Mouse (Mus musculus): ENCODE measurements at regions not wholly inside any gene's neighbourhood (a gene's known extent, or its start where the extent isn't known, plus 50 kb on each side); places are given as distances from the start of the nearest gene placed in this dataset.
A peak's percentile ranks its signal among the peaks of the same experiment; 100 is the strongest.

- DNase-seq (ENCODE audit: low read depth, low spot score) = peak; percentile 53
Measured at GRCm38 (mm10) chr9:61135263-61135882, 236.8 kb upstream of the Tle3 start.

DNA sequence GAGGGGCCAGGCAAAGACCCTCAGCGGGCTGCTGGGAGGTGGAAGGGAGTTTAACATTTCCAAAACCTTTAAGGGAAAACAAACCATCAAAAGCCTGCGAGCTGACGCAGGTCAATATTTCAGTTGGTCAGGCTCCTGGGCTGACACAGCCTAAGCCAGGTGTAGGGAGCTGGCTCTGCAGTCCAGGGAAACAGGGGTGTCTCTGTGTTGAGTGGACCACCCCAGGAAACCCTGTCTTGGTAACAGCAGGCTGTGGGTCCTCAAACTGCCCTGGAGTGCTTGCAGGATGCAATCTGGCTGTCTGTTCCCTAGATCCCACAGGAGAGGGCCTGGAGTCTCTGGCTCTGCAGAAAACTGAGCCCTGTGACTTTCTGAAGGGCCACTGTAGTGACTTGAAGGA is 236.2 kb upstream of the Tle3 start:
- DNase-seq (ENCODE audit: low read depth, low spot score) = no peak

GRCm38 (mm10) chr9:61138741-61139368 is 233.3 kb upstream of the Tle3 start:
- DNase-seq (ENCODE audit: low read depth, low spot score) = peak; percentile 38

GRCm38 (mm10) chr9:61143101-61143500 is 229.1 kb upstream of the Tle3 start:
- peak; percentile 74 for DNase-seq (ENCODE audit: low read depth, low spot score)

GRCm38 (mm10) chr9:61144685-61145318 is 227.4 kb upstream of the Tle3 start:
- DNase-seq (ENCODE audit: low read depth, low spot score) = no peak

- DNase-seq (ENCODE audit: low read depth, low spot score) = no peak
Measured at GRCm38 (mm10) chr9:61145738-61146137, 226.4 kb upstream of the Tle3 start.

DNA sequence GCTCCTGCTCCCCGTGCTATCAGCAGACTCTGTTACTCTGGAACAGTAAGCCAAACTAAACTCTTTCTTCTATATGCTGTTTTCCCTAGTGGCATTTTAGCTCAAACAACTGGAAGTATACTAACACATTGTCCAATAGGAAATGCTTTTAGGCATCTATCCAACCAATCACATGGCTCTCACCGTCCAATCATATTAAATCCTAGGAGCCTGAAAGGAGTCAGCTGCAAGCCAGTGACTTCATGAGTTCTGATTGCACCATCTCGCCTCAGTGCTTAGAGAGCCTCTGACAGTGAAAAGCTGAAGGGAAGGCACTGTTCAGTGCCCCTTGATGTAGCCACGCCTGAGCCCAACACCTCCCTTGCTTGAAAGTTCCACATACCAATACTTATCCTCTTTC is 221.0 kb upstream of the Tle3 start:
- no peak for DNase-seq (ENCODE audit: low read depth, low spot score)

- DNase-seq (ENCODE audit: low read depth, low spot score) = no peak
Measured at GRCm38 (mm10) chr9:61151901-61152337, 220.2 kb upstream of the Tle3 start.

GRCm38 (mm10) chr9:61154721-61155120 is 217.4 kb upstream of the Tle3 start:
- DNase-seq (ENCODE audit: low read depth, low spot score) = no peak

GRCm38 (mm10) chr9:61155851-61156250 is 216.3 kb upstream of the Tle3 start:
- DNase-seq (ENCODE audit: low read depth, low spot score) = no peak

DNA sequence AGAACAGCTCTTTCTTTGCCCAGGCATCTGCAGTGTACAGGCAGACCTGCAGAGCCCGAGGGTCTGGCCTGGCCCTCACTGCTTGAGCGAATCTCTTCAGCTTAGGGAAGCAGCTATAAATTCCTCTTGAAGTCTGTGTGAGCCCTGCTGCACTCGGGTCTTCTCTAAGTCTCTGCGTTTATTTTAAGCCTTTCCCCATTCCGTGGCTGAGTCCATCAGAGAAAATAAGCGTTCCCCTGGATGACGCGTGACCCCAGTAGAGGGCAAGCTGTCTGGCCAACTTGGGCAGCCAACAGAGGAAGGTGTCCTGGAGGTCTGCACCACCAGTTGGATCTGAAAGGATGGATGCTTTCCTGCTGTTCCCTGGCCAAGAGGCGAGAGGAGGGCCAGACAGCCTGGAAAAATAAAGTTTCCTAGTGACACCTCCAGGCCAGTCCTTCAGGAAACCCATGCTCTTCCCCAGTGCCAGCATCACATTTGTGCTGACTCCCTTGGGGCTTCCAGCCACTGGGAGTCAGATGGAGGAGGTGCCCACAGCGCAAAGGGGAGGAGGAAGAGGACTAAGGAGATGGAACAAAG is 213.9 kb upstream of the Tle3 start:
- DNase-seq (ENCODE audit: low read depth, low spot score) = no peak

DNA sequence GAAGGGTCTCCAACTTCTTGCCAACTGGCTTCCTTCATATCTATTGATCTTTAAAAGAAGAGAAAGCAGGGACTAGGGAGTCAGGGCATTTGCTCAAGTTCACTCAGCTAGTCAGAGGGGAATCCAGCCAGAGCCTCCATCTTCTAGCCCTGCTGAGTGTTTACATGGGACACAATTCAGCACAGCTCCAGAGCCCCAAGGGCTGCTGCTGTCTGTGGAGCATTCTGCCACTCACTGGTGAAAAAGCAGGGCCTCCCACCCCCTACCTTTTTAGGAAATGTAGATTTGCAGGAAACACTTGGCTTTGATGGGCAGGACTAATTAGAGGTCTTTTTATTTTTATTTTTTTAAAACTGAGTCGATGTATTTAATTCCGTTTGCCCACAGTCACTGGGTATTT is 213.0 kb upstream of the Tle3 start:
- DNase-seq (ENCODE audit: low read depth, low spot score) = no peak

DNA sequence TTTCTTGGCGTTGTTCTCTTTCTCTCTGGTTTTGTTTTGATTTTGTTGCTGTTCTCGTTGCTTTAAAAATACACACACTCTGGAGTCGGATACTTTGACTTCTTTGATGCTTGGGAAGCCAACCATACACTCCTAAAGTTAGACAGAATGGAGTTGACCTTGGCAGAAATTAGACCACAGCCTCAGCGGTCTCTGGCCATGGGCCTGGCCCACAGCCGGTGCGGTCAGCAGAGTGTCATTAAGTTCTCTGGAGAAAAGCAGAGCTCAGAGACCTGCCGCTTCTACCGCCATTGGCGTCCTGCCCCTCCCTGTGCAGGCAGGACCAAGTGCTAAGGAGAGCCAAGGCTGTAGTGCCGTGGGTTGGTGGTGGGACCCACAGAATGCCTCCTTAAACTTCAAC is 212.6 kb upstream of the Tle3 start:
- DNase-seq (ENCODE audit: low read depth, low spot score) = no peak

DNA sequence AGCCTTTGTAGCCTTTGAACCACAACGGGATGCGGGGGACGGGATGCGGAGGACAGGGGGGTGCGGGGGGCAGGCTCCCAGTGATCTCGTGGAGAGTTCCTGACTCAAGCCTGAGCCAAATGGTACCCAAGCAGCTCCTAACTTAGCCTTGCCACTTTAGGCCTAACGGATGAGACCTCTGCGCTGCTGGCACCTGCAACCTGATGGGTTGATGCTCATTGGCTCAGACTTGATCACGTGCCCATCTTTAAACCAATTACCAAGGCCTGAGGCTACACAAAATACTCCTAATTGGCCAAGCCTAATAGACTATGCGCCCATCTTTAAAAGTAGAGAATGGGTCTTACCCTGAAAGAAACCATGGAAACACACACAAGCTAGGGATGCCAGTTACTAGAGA is 209.3 kb upstream of the Tle3 start:
- no peak for DNase-seq (ENCODE audit: low read depth, low spot score)

DNA sequence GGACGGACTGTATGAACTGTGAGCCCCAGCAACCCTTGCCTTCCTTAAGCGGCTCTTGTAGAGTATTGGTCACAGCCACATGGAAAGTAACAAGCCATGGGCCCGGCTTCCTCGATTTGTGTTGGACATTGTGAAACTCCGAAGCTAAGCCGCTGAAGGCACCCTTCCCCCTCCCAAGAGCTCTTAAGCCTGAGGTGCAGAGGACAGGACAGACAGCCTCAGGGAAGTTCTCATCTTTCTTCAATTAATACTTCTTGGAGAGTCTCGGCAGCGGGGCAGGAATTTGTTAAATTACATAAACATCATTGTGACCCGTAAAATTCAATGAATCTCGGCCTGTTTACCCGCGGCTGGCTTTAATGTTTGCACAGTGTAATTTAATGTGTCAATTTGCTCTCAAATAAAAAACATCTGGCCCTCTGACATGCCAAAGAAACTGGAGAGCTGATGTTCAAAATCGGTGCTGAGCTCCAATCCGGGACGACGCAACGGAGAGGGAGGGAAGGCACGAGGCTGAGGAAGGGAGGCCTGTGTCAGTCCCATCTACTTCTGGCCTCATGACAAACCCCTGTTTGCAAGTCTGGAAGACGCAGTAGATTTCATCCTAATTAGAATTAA is 208.4 kb upstream of the Tle3 start:
- DNase-seq (ENCODE audit: low read depth, low spot score) = no peak

- DNase-seq (ENCODE audit: low read depth, low spot score) = no peak
Measured at GRCm38 (mm10) chr9:61164501-61165251, 207.5 kb upstream of the Tle3 start.

- no peak for DNase-seq (ENCODE audit: low read depth, low spot score)
Measured at GRCm38 (mm10) chr9:61166115-61166514, 206.1 kb upstream of the Tle3 start.

GRCm38 (mm10) chr9:61167097-61167842 is 204.9 kb upstream of the Tle3 start:
- DNase-seq (ENCODE audit: low read depth, low spot score) = no peak

GRCm38 (mm10) chr9:61168931-61169330 is 203.2 kb upstream of the Tle3 start:
- peak; percentile 60 for DNase-seq (ENCODE audit: low read depth, low spot score)

DNA sequence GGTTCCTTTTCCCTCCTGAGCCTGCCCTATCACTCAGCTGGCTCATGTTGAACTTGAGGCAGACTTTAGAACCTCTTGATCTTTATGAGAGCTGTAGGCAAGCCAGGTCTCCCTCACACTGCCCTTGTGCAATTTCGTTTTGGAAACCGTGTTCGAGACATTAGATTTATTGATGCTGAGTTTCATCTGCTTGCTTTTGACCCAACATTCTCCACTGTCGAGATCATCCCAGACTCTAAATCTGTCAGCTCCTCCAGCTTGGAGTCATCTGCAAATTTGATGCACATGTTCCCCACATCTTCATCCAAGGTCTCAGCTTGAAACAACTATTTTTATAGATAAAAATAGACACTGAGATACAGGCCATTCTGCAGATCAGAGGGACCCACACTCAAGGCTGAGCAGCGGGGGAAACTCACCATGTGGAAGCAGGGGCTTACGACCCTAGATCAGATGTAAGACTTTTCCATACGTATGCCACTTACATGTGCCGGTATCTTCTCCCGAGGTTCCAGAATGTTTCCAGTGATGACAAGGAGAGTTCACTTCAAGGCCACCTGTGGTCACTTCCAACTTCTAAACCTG is 202.6 kb upstream of the Tle3 start:
- DNase-seq (ENCODE audit: low read depth, low spot score) = no peak

DNA sequence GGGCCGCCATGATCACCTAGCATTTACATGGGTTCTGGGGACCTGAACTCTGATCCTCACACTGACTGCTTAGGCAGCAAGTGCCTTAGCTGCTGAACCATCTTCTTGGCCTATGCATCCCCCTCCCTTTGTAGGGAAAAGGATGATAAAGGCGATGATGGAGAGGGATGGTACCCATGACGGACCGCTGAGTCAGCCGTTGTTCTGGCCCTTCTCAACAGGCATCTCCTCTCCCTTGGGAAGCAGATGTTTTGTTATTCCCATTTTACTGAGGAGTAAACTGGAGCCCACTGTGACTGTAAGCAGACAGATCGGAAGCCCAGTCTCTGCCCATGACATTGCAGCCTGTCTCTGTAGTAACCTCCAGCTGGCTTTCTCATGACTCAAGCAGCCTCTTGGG is 201.2 kb upstream of the Tle3 start:
- DNase-seq (ENCODE audit: low read depth, low spot score) = no peak
